Mouse (Mus musculus) limb, embryonic 12.5 days (tissue): Measurements from ENCODE around the gene Zfp945. TPM values are rescaled to one million over a fixed set of nuclear protein-coding genes. Genes with fewer than 3 reads are reported as not detected.

Experiments used
- ATAC-seq: fragments of 200-750 bp; cut with Nextera tagmentation; 2 replicates; pipeline ENCODE4 v1.8.0; 2017; ENCODE audit warnings: low read depth, moderate TSS enrichment; ENCODE audit not compliant: insufficient number of reproducible peaks, insufficient read depth, low FRiP score, low TSS enrichment
- H3K27ac ChIP-seq: fragments of 300-500 bp; sonication (generic); 2 replicates; pipeline ENCODE4 v1.5.1; 2016; ENCODE audit warnings: mild to moderate bottlenecking, moderate library complexity
- H3K27me3 ChIP-seq: fragments of 300-500 bp; sonication (generic); 2 replicates; pipeline ENCODE4 v1.6.1; 2016; ENCODE audit warnings: mild to moderate bottlenecking, moderate library complexity
- H3K36me3 ChIP-seq: fragments of 300-500 bp; sonication (generic); 2 replicates; pipeline ENCODE4 v1.6.1; 2016; ENCODE audit warnings: mild to moderate bottlenecking, moderate library complexity
- H3K4me1 ChIP-seq: fragments of 300-500 bp; sonication (generic); replicated peaks from 2 replicates; pipeline ENCODE4 v1.6.1; 2016
- H3K4me2 ChIP-seq: fragments of 300-500 bp; sonication (generic); 2 replicates; pipeline ENCODE4 v1.6.1; 2016; ENCODE audit warnings: mild to moderate bottlenecking, moderate library complexity
- H3K4me3 ChIP-seq: fragments of 300-500 bp; sonication (generic); replicated peaks from 2 replicates; pipeline ENCODE4 v1.5.1; 2016; ENCODE audit warnings: mild to moderate bottlenecking
- H3K9ac ChIP-seq: fragments of 300-500 bp; sonication (generic); replicated peaks from 2 replicates; pipeline ENCODE4 v1.6.1; 2016; ENCODE audit warnings: mild to moderate bottlenecking, moderate library complexity
- H3K9me3 ChIP-seq: fragments of 300-500 bp; sonication (generic); 2 replicates; pipeline ENCODE4 v1.6.1; 2016; ENCODE audit warnings: mild to moderate bottlenecking, moderate library complexity
- WGBS: fragments of 180-500 bp; shearing (Covaris S2); methylation state at CpG from one replicate; pipeline ENCODE4 v1.1.7; 2016; 5-methylcytosine and 5-hydroxymethylcytosine counted together
- polyA plus RNA-seq: library from polyadenylated mRNA; unstranded; fragments of >200 nt; fragmentation: Nextera tagmentation; extraction: Ambion mirVana; gene quantifications from 2 replicates; pipeline ENCODE4 v1.2.1, GENCODE M21; 2016

Zfp945 gene
- polyA plus RNA-seq, 1 experiment from 2014 or later = 26.6 TPM

DNA sequence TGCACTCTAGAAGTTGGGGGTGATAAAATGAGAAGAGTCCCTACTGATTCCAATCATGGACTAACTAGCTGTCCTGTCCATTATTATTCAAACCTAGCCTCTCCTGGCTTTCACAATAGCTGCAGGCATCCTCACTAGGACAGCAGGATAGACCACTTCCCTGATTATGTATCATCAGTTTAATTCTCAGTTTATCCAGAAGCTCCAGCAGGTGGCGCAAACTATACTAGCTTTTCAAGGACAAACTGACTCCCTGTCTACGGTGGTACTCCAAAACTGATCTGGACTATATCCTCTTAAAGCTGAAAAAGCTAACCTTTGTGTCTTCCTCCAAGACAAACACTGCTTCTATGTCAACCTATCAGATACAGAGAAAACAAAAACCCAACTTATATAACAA, 67.2 kb downstream of the Zfp945 start:
- Histone ChIP-seq H3K4me2 (no peak overlapping the region), H3K27me3 (no peaks in the 10 kb centered on the region), H3K4me1 (no peaks in the 10 kb centered on the region), H3K9me3 (no peaks in the 10 kb centered on the region), H3K36me3 (no peaks in the 10 kb centered on the region), H3K27ac (no peak overlapping the region), H3K9ac (no peak overlapping the region), H3K4me3 (no peak overlapping the region)
- ATAC-seq = no peak
- WGBS = 69% methylated on average over 2 of the region's 2 CpGs

Other genes starting within 250 kb of the Zfp945 start
- gene Vmn2r113, start 75.8 kb upstream of the Zfp945 start, polyA plus RNA-seq = not detected in 2 replicates
- gene Vmn2r-ps130, start 194.0 kb upstream of the Zfp945 start, polyA plus RNA-seq = not detected in 2 replicates